Mouse (Mus musculus) MEL (cell line): ENCODE measurements at regions not wholly inside any gene's neighbourhood (a gene's known extent, or its start where the extent isn't known, plus 50 kb on each side); places are given as distances from the start of the nearest gene placed in this dataset.

Source experiments
- DNase-seq: peaks from one replicate; pipeline ENCODE4 v3.0.0; 2011; ENCODE audit warnings: low read depth, low spot score
- H3K27ac ChIP-seq: 2 replicates; pipeline ENCODE4 v1.5.1; 2012; ENCODE audit warnings: low read depth, mild to moderate bottlenecking, control low read depth, low read length, moderate library complexity; ENCODE audit not compliant: control insufficient read depth
- H3K27me3 ChIP-seq, 2 experiments: fragments of 150-350 bp in 1 of 2; sonication (generic) in 1 of 2; 2 replicates each; pipeline ENCODE4 v1.6.1; 2012; ENCODE audit warnings: low read length in 2 of 2, mild to moderate bottlenecking in 2 of 2, improper control_type of control experiment in 1 of 2, moderate library complexity in 1 of 2; ENCODE audit not compliant: insufficient read depth in 2 of 2, control insufficient read depth in 1 of 2
- H3K36me3 ChIP-seq, 2 experiments: 2 replicates each; pipeline ENCODE4 v1.6.1; 2012 to 2014; ENCODE audit warnings: low read length in 2 of 2, improper control_type of control experiment in 1 of 2, inconsistent platforms in 1 of 2, mild to moderate bottlenecking in 1 of 2; ENCODE audit not compliant: insufficient read depth in 2 of 2, control insufficient read depth in 1 of 2
- H3K4me1 ChIP-seq, 2 experiments: fragments of 150-350 bp in 1 of 2; sonication (generic) in 1 of 2; 2 replicates each; pipeline ENCODE4 v1.6.1; 2012; ENCODE audit warnings: low read length in 2 of 2, improper control_type of control experiment in 1 of 2, mild to moderate bottlenecking in 1 of 2; ENCODE audit not compliant: insufficient read depth in 2 of 2, control insufficient read depth in 1 of 2
- H3K4me3 ChIP-seq, 2 experiments: fragments of 150-350 bp in 1 of 2; sonication (generic) in 1 of 2; 2 replicates each; pipeline ENCODE4 v1.5.1; 2012; ENCODE audit warnings: low read depth in 2 of 2, low read length in 2 of 2, mild to moderate bottlenecking in 2 of 2, moderate library complexity in 2 of 2, control low read depth in 1 of 2, improper control_type of control experiment in 1 of 2; ENCODE audit not compliant: control insufficient read depth in 1 of 2, insufficient read depth in 1 of 2
- H3K79me2 ChIP-seq: 2 replicates; pipeline ENCODE4 v1.6.1; 2012; ENCODE audit warnings: mild to moderate bottlenecking, low read length, moderate library complexity; ENCODE audit not compliant: control insufficient read depth, poor library complexity, insufficient read depth
- H3K9ac ChIP-seq: 2 replicates; pipeline ENCODE4 v1.6.1; 2012; ENCODE audit warnings: low read depth, mild to moderate bottlenecking, control low read depth, low read length, moderate library complexity; ENCODE audit not compliant: control insufficient read depth, poor library complexity, severe bottlenecking
- H3K9me3 ChIP-seq: fragments of 150-350 bp; sonication (generic); replicated peaks from 2 replicates; pipeline ENCODE4 v1.6.1; 2012; ENCODE audit warnings: mild to moderate bottlenecking, low read length, improper control_type of control experiment, moderate library complexity; ENCODE audit not compliant: insufficient read depth
- BHLHE40 ChIP-seq: IDR thresholded peaks from 2 replicates; pipeline ENCODE4 v1.6.1; 2012; ENCODE audit warnings: low read depth, mild to moderate bottlenecking, inconsistent platforms, low read length, improper control_type of control experiment, borderline replicate concordance
- CHD2 ChIP-seq: IDR thresholded peaks from 2 replicates; pipeline ENCODE4 v1.6.1; 2011; ENCODE audit warnings: low read length, improper control_type of control experiment
- ELF1 ChIP-seq: IDR thresholded peaks from 2 replicates; pipeline ENCODE4 v1.6.1; 2014; ENCODE audit warnings: low read depth, mild to moderate bottlenecking, inconsistent platforms, low read length, improper control_type of control experiment, moderate library complexity
- GABPA ChIP-seq: IDR thresholded peaks from 2 replicates; pipeline ENCODE4 v1.6.1; 2012; ENCODE audit warnings: low read depth, mild to moderate bottlenecking, inconsistent platforms, low read length, improper control_type of control experiment, moderate library complexity
- HCFC1 ChIP-seq: IDR thresholded peaks from 2 replicates; pipeline ENCODE4 v1.6.1; 2012; ENCODE audit warnings: low read depth, mild to moderate bottlenecking, inconsistent platforms, low read length, improper control_type of control experiment, moderate library complexity
- JUND ChIP-seq: IDR thresholded peaks from 2 replicates; pipeline ENCODE4 v1.6.1; 2011; ENCODE audit warnings: low read depth, mild to moderate bottlenecking, improper control_type of control experiment, low read length
- KAT2A ChIP-seq: conservative IDR thresholded peaks from 2 replicates; pipeline ENCODE4 v1.6.1; 2012; ENCODE audit warnings: low read depth, low read length, improper control_type of control experiment, inconsistent platforms
- MAFK ChIP-seq: IDR thresholded peaks from 2 replicates; pipeline ENCODE4 v1.6.1; 2011; ENCODE audit warnings: low read depth, mild to moderate bottlenecking, low read length, improper control_type of control experiment, borderline replicate concordance
- MAX ChIP-seq: IDR thresholded peaks from 2 replicates; pipeline ENCODE4 v1.6.1; 2011; ENCODE audit warnings: low read length, improper control_type of control experiment
- MEF2A ChIP-seq: IDR thresholded peaks from 2 replicates; pipeline ENCODE4 v1.6.1; 2014; ENCODE audit warnings: low read depth, mild to moderate bottlenecking, inconsistent platforms, low read length, improper control_type of control experiment; ENCODE audit not compliant: poor library complexity, insufficient replicate concordance, severe bottlenecking; ENCODE audit errors: extremely low read depth
- MYC ChIP-seq: IDR thresholded peaks from 2 replicates; pipeline ENCODE4 v1.6.1; 2011; ENCODE audit warnings: low read depth, mild to moderate bottlenecking, low read length, improper control_type of control experiment, moderate library complexity
- NELFE ChIP-seq: IDR thresholded peaks from 2 replicates; pipeline ENCODE4 v1.6.1; 2011; ENCODE audit warnings: low read depth, low read length, improper control_type of control experiment
- NRF1 ChIP-seq: IDR thresholded peaks from 2 replicates; pipeline ENCODE4 v1.6.1; 2014; ENCODE audit warnings: low read depth, mild to moderate bottlenecking, inconsistent platforms, low read length, improper control_type of control experiment, moderate library complexity; ENCODE audit not compliant: poor library complexity, insufficient read depth, severe bottlenecking
- POLR2A ChIP-seq, 2 experiments: IDR thresholded peaks; 2 replicates each; pipeline ENCODE4 v1.6.1; 2011 to 2012; ENCODE audit warnings: low read length in 2 of 2, mild to moderate bottlenecking in 2 of 2, control low read depth in 1 of 2, improper control_type of control experiment in 1 of 2, low read depth in 1 of 2, moderate library complexity in 1 of 2; ENCODE audit not compliant: control insufficient read depth in 1 of 2, insufficient read depth in 1 of 2, poor library complexity in 1 of 2
- POLR2AphosphoS2 ChIP-seq: IDR thresholded peaks from 2 replicates; pipeline ENCODE4 v1.6.1; 2011; ENCODE audit warnings: low read length, improper control_type of control experiment
- POLR2AphosphoS5 ChIP-seq: IDR thresholded peaks from 2 replicates; pipeline ENCODE4 v1.6.1; 2012; ENCODE audit warnings: low read depth, borderline replicate concordance, mild to moderate bottlenecking, inconsistent platforms, low read length, moderate library complexity, mixed read lengths
- RAD21 ChIP-seq: IDR thresholded peaks from 2 replicates; pipeline ENCODE4 v1.6.1; 2011; ENCODE audit warnings: mild to moderate bottlenecking, low read depth, low read length, improper control_type of control experiment
- RCOR1 ChIP-seq: IDR thresholded peaks from 2 replicates; pipeline ENCODE4 v1.6.1; 2012; ENCODE audit warnings: low read depth, mild to moderate bottlenecking, inconsistent platforms, low read length, improper control_type of control experiment
- SMC3 ChIP-seq: IDR thresholded peaks from 2 replicates; pipeline ENCODE4 v1.6.1; 2011; ENCODE audit warnings: low read depth, low read length, improper control_type of control experiment
- TAL1 ChIP-seq: IDR thresholded peaks from 2 replicates; pipeline ENCODE4 v1.6.1; 2012; ENCODE audit warnings: mild to moderate bottlenecking, inconsistent platforms, low read length, moderate library complexity, mixed read lengths
- TCF12 ChIP-seq: IDR thresholded peaks from 2 replicates; pipeline ENCODE4 v1.6.1; 2014; ENCODE audit warnings: low read depth, mild to moderate bottlenecking, inconsistent platforms, low read length, improper control_type of control experiment, moderate library complexity
- UBTF ChIP-seq: IDR thresholded peaks from 2 replicates; pipeline ENCODE4 v1.6.1; 2012; ENCODE audit warnings: low read depth, mild to moderate bottlenecking, inconsistent platforms, low read length, improper control_type of control experiment, moderate library complexity, borderline replicate concordance; ENCODE audit not compliant: insufficient read depth
- ZC3H11A ChIP-seq: IDR thresholded peaks from 2 replicates; pipeline ENCODE4 v1.6.1; 2012; ENCODE audit warnings: low read depth, mild to moderate bottlenecking, inconsistent platforms, low read length, improper control_type of control experiment
- ZNF384 ChIP-seq: IDR thresholded peaks from 2 replicates; pipeline ENCODE4 v1.6.1; 2012; ENCODE audit warnings: low read depth, mild to moderate bottlenecking, inconsistent platforms, low read length, improper control_type of control experiment

DNA sequence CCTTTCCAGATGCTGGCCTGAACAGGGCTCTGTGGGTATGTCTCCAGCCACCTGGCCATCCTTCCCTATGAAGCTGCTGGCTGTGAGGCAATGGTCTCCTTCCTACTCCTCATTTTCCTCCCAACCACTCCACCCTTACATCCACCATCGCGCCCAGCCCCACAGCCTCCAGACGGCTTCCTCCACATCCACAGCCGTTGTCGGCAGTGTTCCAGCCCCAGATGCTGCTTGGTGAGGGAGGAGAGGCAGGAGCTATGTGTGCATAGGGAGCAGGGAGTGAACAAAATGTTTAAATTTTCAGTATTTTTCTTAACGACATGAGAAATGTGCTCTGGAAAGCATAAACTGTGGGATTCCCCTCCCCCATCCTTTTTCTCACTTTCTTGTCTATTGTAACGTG, 69.6 kb upstream of the Slc22a12 start:
- no peak for TF ChIP-seq BHLHE40
- H3K4me1 ChIP-seq: no peaks in the 10 kb centered on the region; a peak in 1 of 4 replicates
- no peaks in the 10 kb centered on the region; a peak in 3 of 4 replicates for H3K27me3 ChIP-seq
- no peak for DNase-seq
- no peak overlapping the region for H3K9ac ChIP-seq
- no peak overlapping the region for H3K27ac ChIP-seq
- no peak overlapping the region for H3K4me3 ChIP-seq
- H3K9me3 ChIP-seq: no peaks in the 10 kb centered on the region
- H3K36me3 ChIP-seq: no peaks in the 10 kb centered on the region
- no peaks in the 10 kb centered on the region for H3K79me2 ChIP-seq

DNA sequence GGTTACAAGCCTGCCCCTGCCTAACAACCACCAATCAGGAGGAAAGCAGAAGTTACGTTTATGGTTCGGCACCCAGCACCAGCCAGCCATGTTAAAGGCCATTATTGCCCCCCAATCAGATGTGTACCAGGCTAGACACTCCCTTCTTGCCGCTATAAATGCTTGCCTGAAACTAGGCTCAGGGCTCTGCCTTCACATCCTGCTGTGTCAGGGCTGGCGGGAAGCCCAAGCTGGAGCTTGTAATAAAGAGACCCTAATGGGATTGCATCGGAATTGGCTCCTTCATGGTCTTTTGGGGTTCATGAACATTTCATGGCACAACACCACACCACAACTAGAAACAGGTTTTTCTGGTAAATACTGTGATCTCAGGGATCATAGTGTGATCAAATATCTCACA, 69.1 kb upstream of the Slc22a12 start:
- no peaks in the 10 kb centered on the region; a peak in 1 of 4 replicates for H3K4me1 ChIP-seq

DNA sequence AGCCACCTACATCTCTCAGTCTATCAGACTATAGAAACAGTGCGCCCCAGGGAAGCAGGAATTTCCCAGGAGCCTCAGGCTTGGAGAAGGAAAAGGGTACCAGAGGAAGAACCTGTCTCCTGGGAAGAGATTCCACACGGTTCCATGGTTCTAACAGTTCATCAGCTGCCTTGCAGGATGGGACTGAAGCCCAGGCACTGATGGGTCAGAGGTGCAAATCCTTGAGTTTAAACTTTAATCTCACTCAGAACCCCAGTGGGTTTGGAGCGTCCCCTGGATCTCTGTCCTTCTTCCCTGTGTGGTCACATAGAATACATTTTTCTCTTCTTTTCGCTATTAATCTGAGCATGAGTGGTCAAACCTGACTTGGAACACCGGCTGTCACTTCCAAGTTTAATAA, 67.9 kb upstream of the Slc22a12 start:
- H3K4me1 ChIP-seq: no peaks in the 10 kb centered on the region; a peak in 1 of 4 replicates
- DNase-seq: no peak
- H3K27ac ChIP-seq: no peak overlapping the region
- no peaks in the 10 kb centered on the region; a peak in 3 of 4 replicates for H3K27me3 ChIP-seq
- no peak overlapping the region for H3K4me3 ChIP-seq
- H3K9me3 ChIP-seq: no peaks in the 10 kb centered on the region
- H3K9ac ChIP-seq: no peak overlapping the region
- TF ChIP-seq CHD2 (no peak), ZC3H11A (no peak), UBTF (no peak), JUND (no peak), POLR2AphosphoS2 (no peak), GABPA (no peak), NRF1 (no peak), TCF12 (no peak), RAD21 (no peak), KAT2A (no peak), MAX (no peak), SMC3 (no peak), POLR2A (IDR thresholded peaks at IDR 0.05; ENCODE audit: control insufficient read depth in 1 of 2, insufficient read depth in 1 of 2, low read depth in 1 of 2, low read length in 2 of 2, poor library complexity in 1 of 2) (no peak), MYC (no peak), MEF2A (no peak), NELFE (no peak), ZNF384 (no peak), ELF1 (no peak)
- TF ChIP-seq, all 39 proteins: peak for 0
- no peaks in the 10 kb centered on the region for H3K36me3 ChIP-seq
- H3K79me2 ChIP-seq: no peaks in the 10 kb centered on the region

More for the DNA sequence above, 69.1 kb upstream of the Slc22a12 start:
- Histone ChIP-seq H3K27me3 (no peaks in the 10 kb centered on the region; a peak in 3 of 4 replicates), H3K36me3 (no peaks in the 10 kb centered on the region), H3K9me3 (no peaks in the 10 kb centered on the region), H3K9ac (no peak overlapping the region), H3K27ac (no peak overlapping the region), H3K4me3 (no peak overlapping the region), H3K79me2 (no peaks in the 10 kb centered on the region)
- no peak for DNase-seq
- TF ChIP-seq TCF12 (no peak), HCFC1 (no peak), RCOR1 (no peak), POLR2AphosphoS5 (no peak), TAL1 (no peak), MAFK (no peak), POLR2A (IDR thresholded peaks at IDR 0.05; ENCODE audit: control insufficient read depth in 1 of 2, insufficient read depth in 1 of 2, low read depth in 1 of 2, low read length in 2 of 2, poor library complexity in 1 of 2) (no peak)
- TF ChIP-seq, all 39 proteins: peak for 0
